14 mouse cellular contexts compared by ENCODE assay signal in genomic region chr7:110666537-110666936, GRCm38 (mm10). TPM values are rescaled to one million over a fixed set of nuclear protein-coding genes. Genes with fewer than 3 reads are reported as not detected.
"Had no signal": no experiment of that assay in that cellular context is flagged by ENCODE, and none has a peak within 500 bp of the region (broad histone marks: within the 10 kb centered on the region; RNA-seq: fewer than 3 reads in every experiment).

No protein-coding gene starts in this region.

- H3K9ac ChIP-seq: limb, embryonic 12.5 days; liver, embryonic 13.5 days; liver, postnatal 0 days; neural tube, embryonic 12.5 days had no signal

- H3K9me3 ChIP-seq: liver, embryonic 13.5 days had no signal

- H3K4me3 ChIP-seq: limb, embryonic 12.5 days; liver, embryonic 13.5 days; neural tube, embryonic 12.5 days had no signal

- DNase-seq: kidney, adult 8-10 months; kidney, postnatal 25 days; layer of hippocampus, adult 9-11 months; layer of hippocampus, postnatal 36 days; liver; liver, embryonic 13.5 days; liver, postnatal 0 days; lung, postnatal 36 days; midbrain, embryonic 14.5 days; thymus, adult 2 months; thymus, postnatal 25 days had no signal

- H3K4me1 ChIP-seq: limb, embryonic 12.5 days; liver, embryonic 13.5 days; neural tube, embryonic 12.5 days had no signal

- H3K4me2 ChIP-seq: limb, embryonic 12.5 days; liver, embryonic 13.5 days; neural tube, embryonic 12.5 days had no signal

- H3K36me3 ChIP-seq: limb, embryonic 12.5 days; liver, embryonic 13.5 days; neural tube, embryonic 12.5 days had no signal

- H3K27me3 ChIP-seq: limb, embryonic 12.5 days; liver, embryonic 13.5 days; neural tube, embryonic 12.5 days had no signal

- H3K27ac ChIP-seq: limb, embryonic 12.5 days; liver, embryonic 13.5 days; neural tube, embryonic 12.5 days had no signal

- ATAC-seq: inflammation-experienced regulatory T-cells, adult 6 months; liver, postnatal 0 days had no signal

RNA-seq across cellular contexts. Expression of gene Adm, which starts 39.1 kb away (rescaled TPM):
- polyA plus RNA-seq: inflammation-experienced regulatory T-cells, adult 6 months had no signal
